Mouse (Mus musculus) splenic B cell, adult 2 months (primary cell): ENCODE results near the gene Cnot6.

Experiments
- DNase-seq: peaks from one replicate; pipeline ENCODE4 v3.0.0-alpha.2; 2011; ENCODE audit warnings: low read depth, low spot score
- H3K27me3 ChIP-seq: 2 replicates; pipeline ENCODE4 v1.6.1; 2012; ENCODE audit warnings: mild to moderate bottlenecking, low read length, moderate library complexity, mixed read lengths; ENCODE audit not compliant: control insufficient read depth, poor library complexity, insufficient read depth, severe bottlenecking
- H3K36me3 ChIP-seq: 2 replicates; pipeline ENCODE4 v1.6.1; 2012; ENCODE audit warnings: mild to moderate bottlenecking, low read length, moderate library complexity, mixed read lengths; ENCODE audit not compliant: control insufficient read depth, poor library complexity, insufficient read depth, severe bottlenecking

Cnot6 gene

DNA sequence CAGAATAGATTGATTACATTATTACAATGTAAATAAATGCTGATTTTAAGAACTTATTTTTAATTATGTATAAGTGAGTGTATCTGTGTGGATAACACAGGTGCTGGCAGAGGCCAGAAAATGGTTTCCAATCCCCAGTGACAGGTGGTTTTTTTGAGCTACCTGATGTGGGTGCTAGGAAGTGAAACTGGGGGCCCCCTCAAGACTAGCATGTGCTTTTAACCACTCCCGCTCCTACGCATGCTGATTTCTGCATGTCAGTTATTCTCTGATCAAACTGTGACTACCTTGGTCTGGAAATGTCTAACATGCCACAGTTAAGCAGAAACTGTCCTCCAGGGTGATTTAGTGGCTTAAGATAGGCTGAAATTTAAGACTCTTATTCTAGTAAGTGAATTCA, 16.1 kb downstream of the Cnot6 start:
- H3K27me3 ChIP-seq: no peaks in the 10 kb centered on the region

DNA sequence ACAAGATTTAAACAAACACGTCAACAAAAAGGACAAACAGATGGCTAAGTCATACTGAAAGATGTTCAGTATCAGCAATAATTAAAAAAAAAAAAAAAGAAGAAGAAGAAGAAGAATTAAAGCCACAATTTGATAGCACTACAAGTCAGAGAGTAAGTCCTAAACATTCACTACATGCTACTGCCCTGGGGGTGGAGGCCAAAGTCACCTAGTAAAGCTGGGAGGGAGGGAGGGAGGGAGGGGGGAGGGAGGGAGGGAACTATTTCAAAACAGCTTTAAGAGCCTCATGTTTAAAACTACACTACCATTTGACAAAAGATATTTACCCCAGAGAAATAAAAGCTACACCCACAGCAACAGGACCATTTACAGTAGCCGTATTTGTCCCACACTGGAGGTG, 16.8 kb downstream of the Cnot6 start:
- Histone ChIP-seq H3K36me3 (peaks cover 8% of the 10 kb centered on the region; the same call in 1 of the 2 replicates), H3K27me3 (no peaks in the 10 kb centered on the region)
- no peak for DNase-seq

More for the DNA sequence above, 16.1 kb downstream of the Cnot6 start:
- peak; percentile 83 for DNase-seq
- peaks cover 8% of the 10 kb centered on the region; the same call in 1 of the 2 replicates for H3K36me3 ChIP-seq

DNA sequence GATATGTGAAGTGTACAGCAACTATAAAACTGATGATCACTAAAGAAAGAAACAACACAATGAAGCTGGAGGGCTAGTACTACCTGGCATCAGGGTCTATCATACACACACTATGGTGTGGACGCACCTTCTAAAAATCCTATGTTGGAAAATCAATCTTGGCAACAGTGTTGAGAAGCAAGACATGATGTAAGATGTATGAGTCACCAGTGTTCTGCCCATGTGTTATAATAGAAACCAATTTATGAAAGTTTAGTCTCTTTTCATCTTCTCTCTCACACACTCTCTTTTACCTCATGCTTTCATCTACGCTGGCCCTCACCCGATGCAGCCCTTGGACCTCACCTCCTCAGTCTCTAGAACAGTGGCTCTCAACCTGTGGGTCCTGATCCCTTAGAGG, 17.5 kb downstream of the Cnot6 start:
- H3K27me3 ChIP-seq: no peaks in the 10 kb centered on the region
- peaks cover 8% of the 10 kb centered on the region; the same call in 1 of the 2 replicates for H3K36me3 ChIP-seq
- no peak for DNase-seq

DNA sequence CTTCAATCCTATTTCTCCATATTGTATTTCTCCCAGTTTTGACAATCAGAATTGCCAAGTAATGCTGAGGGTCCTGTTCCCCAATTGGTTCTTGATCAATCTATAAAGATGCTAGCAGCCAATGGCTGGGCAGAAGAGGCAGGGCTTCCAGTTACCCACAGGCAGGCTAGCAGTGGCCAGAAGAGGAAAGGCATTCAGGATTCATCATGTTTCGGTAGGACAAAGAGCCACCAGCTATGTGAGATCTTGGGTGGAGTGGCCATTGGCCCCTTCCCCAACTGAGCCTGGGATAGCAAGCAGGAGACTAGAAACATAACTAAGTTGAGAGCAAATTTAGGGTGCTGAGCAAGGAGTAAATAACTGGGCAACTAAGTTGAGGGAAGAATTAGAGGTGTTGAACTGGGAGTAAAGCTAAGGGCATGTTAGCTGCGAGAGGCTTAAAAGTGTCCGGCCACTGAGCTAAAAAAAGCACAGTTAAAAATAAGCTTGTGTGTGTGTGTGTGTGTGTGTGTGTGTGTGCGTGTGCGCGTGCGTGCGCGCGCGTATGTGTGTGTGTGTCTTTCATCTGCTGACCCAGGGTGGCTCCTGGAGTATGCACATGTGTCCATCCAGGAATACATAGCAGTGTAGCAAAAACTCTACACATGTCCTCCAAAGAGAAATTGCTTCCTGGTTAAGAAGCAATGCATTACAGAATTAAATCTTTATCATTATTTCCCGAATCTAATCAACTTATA, 28.1 kb downstream of the Cnot6 start:
- 0 out of 2 replicates have a peak, but pooled peaks cover 1% of the 10 kb centered on the region for H3K27me3 ChIP-seq
- no peak for DNase-seq
- H3K36me3 ChIP-seq: peaks cover 9% of the 10 kb centered on the region

DNA sequence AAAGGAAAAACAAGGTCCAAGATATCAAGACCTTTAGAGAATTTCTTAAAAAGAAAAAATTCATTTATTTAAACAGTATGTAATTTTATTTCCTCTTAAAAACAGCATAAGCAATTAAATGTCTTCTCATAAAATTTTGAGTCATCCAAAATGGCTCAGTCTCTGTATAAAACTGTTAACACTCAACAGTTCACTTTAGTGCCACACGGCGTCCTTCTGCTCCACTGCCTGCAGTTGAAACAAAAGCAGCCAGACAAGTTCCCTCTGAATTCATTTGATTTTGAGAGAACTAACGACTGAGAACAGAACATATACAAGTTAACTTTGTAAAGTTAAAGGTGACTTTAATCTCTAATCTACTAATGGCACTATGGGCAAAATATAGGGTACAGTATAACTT, 39.1 kb downstream of the Cnot6 start:
- no peaks in the 10 kb centered on the region for H3K27me3 ChIP-seq
- DNase-seq: no peak
- H3K36me3 ChIP-seq: peaks cover 5% of the 10 kb centered on the region; the same call in 1 of the 2 replicates

DNA sequence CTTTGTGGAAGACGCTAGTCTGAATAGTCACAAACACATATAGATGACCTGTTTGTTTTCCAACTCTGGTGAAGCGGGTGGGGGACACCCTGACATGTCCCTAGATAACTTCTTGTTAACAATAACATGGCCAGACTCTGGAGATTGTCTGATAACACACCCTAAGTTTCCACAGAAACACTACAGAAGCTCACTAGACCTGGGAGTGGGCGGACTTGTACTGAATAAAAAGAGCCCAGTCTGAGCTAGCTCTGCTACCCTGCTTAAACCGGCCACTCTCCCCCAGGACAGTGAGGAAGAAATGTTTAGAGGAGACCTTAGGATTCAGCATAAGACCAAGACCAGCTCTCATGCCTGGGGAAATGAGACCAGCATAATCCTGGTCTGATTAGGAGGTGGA, 47.1 kb downstream of the Cnot6 start:
- no peak for DNase-seq
- no peaks in the 10 kb centered on the region for H3K27me3 ChIP-seq

DNA sequence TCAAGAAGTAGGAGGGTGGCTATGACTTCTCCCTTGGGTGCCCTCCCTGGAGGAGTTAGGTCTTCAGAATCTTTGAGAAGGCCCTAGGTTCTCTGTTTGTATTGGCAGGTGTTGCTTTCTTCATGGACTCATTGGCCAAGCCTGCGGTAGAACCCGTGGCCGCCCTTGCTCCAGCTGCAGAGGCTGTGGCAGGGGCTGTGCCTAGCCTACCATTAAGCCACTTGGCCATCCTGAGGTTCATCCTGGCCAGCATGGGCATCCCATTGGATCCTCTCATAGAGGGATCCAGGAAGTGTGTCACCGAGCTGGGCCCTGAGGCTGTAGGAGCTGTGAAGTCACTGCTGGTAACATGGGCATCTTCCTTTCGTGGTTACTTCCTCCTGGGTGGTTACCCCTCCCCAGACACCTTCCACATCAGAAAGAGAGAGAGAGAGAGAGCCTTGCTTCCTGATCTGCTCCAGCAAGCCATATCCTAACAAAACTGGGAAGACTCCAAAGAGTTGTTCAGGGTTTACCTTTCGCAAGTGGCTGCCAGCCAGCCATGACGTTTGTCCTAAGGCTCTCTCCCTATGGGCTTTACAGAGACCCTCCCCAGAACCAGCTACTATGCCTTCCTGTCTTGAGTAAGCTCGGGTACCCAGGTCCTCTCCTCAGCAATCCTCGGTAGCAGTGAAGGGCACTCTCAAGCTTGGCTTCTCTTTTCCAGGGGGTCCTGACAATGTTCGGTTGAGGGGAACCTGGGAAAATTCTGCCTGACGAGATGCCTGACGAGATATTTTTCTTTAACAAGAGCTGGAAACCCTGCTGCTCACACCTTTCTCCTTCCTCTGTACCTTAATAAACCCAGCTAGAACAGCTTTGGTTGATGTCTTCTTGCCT, 48.0 kb downstream of the Cnot6 start:
- DNase-seq: no peak
- Histone ChIP-seq H3K27me3 (no peaks in the 10 kb centered on the region), H3K36me3 (no peaks in the 10 kb centered on the region)

More for the DNA sequence above, 47.1 kb downstream of the Cnot6 start:
- no peaks in the 10 kb centered on the region for H3K36me3 ChIP-seq

DNA sequence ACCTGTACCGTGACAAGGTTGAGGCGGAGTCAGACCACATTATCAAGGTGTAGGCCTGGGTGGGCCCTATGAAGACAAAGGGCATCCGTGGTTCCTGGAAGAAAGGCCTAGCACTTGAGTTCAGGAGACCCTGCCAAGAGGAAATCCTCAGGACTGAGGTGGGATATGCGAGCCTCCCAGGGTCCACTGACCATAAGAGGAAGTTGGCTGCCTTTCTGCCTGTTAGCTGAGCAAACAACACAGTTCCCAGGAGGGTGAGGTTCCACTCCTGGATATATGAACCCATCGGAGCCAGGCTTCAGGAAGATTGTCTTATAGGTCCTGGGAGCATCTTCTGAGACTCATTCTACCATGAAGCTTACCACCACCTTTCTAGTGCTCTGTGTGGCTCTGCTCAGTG, 49.2 kb downstream of the Cnot6 start, which contains the start of gene Scgb3a1:
Gene Scgb3a1 (plus strand): TSS at position 301 of the 400 bp plus-strand sequence.
- no peaks in the 10 kb centered on the region for H3K27me3 ChIP-seq
- no peaks in the 10 kb centered on the region for H3K36me3 ChIP-seq
- DNase-seq: no peak

DNA sequence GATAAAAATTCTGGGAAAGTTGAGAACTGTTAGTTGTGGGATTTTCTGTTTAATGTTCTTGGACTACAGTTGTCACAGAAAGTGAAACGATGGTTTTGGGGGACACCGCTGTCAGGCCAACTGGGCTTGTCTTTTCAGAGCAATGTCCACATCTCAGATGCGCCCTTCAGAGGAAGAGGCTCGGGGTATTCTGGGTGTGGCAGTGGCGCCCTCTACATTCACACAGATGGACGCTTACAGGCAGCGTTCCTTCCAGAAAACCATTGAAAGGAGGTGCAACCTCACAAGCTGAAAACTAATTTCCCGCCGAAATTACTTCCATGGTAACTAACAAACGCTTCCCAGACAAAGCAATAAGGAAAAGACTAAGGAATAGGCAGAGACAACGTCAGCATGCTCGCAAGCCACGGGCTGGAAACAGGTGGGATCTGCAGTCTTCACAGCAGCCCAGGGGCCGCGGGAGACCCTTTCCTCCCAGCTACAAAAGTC, 50.2 kb downstream of the Cnot6 start:
- no peak for DNase-seq
- H3K27me3 ChIP-seq: no peaks in the 10 kb centered on the region
- no peaks in the 10 kb centered on the region for H3K36me3 ChIP-seq

DNA sequence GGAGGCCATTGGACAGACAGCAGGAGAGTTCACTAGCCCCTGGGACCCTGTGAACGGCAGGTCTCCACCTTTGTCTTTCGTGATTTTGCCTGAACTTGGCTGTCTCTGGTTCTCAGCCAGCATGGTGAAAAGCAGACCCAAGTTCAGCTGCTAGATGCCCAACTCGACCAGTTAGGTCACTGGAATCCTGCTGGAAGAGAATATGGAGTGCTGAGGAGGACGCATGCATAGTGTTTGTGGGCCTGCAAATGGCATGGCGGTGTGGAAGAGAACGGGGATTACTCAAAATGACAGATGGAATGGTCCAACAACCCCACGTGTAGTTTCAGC, 53.1 kb downstream of the Cnot6 start:
- no peak for DNase-seq
- H3K36me3 ChIP-seq: no peaks in the 10 kb centered on the region
- H3K27me3 ChIP-seq: no peaks in the 10 kb centered on the region

DNA sequence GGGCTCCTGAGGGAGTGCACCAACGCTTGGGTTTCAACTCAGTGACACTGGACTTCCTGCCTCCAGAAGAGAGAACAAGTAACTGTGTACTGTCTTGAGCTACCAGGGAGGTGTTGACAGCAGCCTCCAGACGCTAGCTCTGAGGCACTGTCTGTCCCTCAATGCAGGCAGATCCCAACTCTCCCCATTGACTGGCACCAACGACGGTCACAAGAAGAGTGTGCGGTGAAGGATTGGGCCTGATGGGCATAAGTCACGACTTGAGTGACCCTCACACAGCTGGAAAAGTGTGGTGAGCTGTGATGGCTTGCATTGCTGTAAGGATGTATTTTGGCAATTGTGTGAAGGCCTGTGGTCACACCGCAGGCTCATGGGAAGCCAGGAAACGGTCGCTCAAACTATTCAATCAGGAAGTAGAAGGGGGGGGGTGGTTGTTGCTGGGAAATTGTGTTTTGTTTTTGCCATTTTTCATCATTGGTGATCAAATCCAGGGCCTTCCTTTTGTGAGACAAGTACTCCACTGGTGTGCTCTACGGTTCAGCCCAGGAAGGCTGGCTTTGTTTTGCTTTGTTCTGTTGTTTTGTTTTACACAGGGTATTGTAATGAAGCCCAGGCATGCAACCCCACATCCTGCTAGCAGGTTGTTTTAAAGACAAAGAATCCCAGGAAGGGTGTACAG, 53.6 kb downstream of the Cnot6 start:
- no peaks in the 10 kb centered on the region for H3K27me3 ChIP-seq
- no peaks in the 10 kb centered on the region for H3K36me3 ChIP-seq
- no peak for DNase-seq

DNA sequence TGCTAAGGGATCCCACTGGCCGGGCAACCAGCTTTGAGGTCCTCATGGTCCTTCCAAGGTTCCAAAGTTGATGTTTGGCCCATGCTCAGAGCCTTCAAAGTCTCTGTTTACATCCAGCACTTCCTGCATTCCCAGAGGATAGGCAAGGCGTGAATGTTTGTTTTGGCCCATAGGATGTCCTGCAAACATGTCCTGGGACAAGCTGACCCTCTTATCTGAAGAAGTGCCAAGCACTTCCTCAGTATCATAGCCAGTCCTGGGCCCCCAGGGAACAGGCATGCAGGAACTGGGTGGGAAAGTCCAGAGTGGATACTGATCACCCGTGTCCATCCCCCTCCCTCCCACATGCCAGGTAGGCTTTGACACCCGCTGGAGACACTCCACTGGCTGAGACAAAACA, 54.5 kb downstream of the Cnot6 start:
- Histone ChIP-seq H3K27me3 (no peaks in the 10 kb centered on the region), H3K36me3 (no peaks in the 10 kb centered on the region)
- no peak for DNase-seq

DNA sequence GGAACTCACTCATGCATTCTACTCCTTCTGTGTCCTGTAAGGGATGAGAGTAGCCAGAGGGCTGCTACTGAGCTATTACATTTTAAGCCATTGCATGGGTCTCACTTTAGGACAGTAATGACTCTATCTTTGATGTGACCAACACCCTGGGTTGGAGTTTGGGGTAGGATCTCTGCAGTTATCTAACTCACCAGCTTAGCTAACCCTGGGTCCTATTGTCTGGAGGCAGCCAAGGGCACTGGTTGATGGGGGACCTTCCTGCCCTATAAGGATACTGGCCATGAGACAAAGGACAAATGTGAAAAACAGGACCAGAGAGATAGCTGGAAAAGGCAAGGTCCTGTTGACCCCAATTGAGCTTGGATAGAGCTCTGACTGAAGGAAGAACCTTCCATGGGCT, 57.0 kb downstream of the Cnot6 start:
- DNase-seq: no peak
- no peaks in the 10 kb centered on the region for H3K36me3 ChIP-seq
- H3K27me3 ChIP-seq: no peaks in the 10 kb centered on the region

DNA sequence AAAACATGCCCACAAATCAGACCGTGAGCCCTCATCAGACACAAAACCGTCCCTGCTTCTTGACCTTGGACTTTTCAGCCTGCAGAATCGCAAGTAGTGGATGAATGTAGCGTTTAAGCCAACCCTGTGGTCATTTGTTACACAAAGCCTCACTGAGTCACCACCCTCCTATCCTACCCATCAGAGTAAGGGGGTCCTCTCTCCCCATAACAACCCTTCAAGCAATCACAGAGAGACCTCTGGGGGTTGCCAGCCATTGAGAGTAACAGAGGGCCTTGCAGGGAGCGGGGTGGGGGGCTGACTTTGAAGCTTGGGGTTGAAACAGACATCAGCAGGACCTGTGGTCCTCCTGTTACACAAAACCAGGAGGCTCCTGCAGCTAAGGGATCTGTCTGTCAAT, 57.9 kb downstream of the Cnot6 start:
- Histone ChIP-seq H3K27me3 (no peaks in the 10 kb centered on the region), H3K36me3 (no peaks in the 10 kb centered on the region)
- no peak for DNase-seq

DNA sequence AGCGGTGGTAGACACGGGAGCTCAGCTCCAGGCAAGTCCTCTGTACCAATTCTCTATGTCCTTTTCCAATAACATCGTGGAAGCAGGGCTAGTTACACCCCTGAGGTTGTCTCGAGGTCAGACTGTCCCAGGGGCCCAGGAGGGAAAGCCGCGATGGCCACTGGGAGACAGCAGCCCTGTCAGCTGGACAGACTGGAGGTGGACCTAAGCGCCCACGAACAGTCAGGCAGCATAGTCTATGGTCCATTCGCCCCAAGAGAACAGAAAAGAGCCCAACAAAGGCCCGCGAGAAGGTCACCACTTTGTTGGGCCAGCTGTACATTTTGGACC, 59.5 kb downstream of the Cnot6 start:
- H3K27me3 ChIP-seq: no peaks in the 10 kb centered on the region
- DNase-seq: no peak
- H3K36me3 ChIP-seq: no peaks in the 10 kb centered on the region
